Mouse (Mus musculus): ENCODE data around the gene A830005F24Rik. TPM values are rescaled to one million over a fixed set of nuclear protein-coding genes. Genes with fewer than 3 reads are reported as not detected.
A peak's percentile ranks its signal among the peaks of the same experiment; 100 is the strongest.

Gene A830005F24Rik
- polyA plus RNA-seq, 1 experiment: not detected

- no peak for TF ChIP-seq POLR2A (IDR thresholded peaks at IDR 0.05; ENCODE audit: borderline replicate concordance, low read depth, low read length)
- no peak for TF ChIP-seq CTCF (IDR thresholded peaks at IDR 0.05; ENCODE audit: low read depth, low read length)
- H3K27ac ChIP-seq (ENCODE audit: insufficient read depth, low read depth, low read length): peak overlapping the region; percentile 19; the same call in 1 of the 2 replicates
These were observed 42.6 kb downstream of the A830005F24Rik start for GRCm38 (mm10) chr13:48555976-48556375.

DNA sequence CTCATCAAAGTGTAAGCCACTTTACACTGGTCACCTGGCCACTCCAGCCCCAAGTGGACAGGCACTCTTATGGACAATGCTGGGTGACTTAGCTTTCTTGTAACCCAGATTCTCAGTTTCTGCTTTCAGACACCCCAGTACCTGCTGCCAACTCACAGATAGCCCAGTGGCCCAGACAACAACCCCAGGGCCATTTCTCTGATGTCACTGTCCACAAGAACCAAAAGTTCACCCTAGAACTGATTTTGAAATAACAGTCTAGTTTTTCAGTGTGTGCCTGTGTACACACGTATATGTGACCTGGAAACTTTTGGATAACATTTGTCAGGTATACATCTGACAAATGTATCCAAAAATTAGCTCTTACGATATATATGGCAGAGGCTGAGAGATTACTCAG, 48.1 kb downstream of the A830005F24Rik start:
- no peak overlapping the region for H3K27ac ChIP-seq (ENCODE audit: insufficient read depth, low read depth, low read length)
- TF ChIP-seq POLR2A (IDR thresholded peaks at IDR 0.05; ENCODE audit: borderline replicate concordance, low read depth, low read length) (no peak), CTCF (IDR thresholded peaks at IDR 0.05; ENCODE audit: low read depth, low read length) (no peak)
- H3K4me1 ChIP-seq (ENCODE audit: control insufficient read depth, insufficient read depth, low read length): peaks cover 11% of the 10 kb centered on the region
- H3K4me3 ChIP-seq (ENCODE audit: insufficient read depth, low read length): no peak overlapping the region

More at GRCm38 (mm10) chr13:48555976-48556375, 42.6 kb downstream of the A830005F24Rik start:
- Histone ChIP-seq H3K4me3 (ENCODE audit: insufficient read depth, low read length) (no peak overlapping the region), H3K4me1 (ENCODE audit: control insufficient read depth, insufficient read depth, low read length) (peaks cover 27% of the 10 kb centered on the region)

DNA sequence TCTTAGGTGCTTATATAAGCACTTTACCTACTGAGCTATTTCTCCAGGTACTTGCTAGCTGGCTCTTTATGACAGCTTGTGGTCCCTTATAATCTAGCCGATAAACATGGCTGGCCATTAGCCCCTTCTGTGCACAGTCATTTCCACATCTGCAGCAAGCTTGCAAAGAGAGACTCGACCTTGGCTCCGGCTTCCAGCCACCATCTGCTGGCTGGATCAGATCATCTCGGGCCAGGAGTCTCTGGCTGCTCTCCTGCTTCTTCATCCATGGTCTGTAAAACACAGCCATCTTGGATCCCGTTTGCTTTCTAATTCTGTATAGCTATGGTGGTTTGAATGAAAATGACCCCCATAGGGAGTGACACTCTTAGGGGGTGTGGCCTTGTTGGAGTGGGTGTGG, 49.0 kb downstream of the A830005F24Rik start:
- H3K4me3 ChIP-seq (ENCODE audit: insufficient read depth, low read length): no peak overlapping the region
- H3K4me1 ChIP-seq (ENCODE audit: control insufficient read depth, insufficient read depth, low read length): peaks cover 16% of the 10 kb centered on the region
- no peak for TF ChIP-seq CTCF (IDR thresholded peaks at IDR 0.05; ENCODE audit: low read depth, low read length)
- TF ChIP-seq POLR2A (IDR thresholded peaks at IDR 0.05; ENCODE audit: borderline replicate concordance, low read depth, low read length): no peak
- H3K27ac ChIP-seq (ENCODE audit: insufficient read depth, low read depth, low read length): no peak overlapping the region

Other genes starting within 250 kb of the A830005F24Rik start
- gene Zfp169, start 119 bp upstream of the A830005F24Rik start, polyA plus RNA-seq (2012; ENCODE audit: insufficient read depth, insufficient read length, missing spikeins): 10.8 and 11.0 TPM in 2 replicates
- gene Ptpdc1, start 112.1 kb downstream of the A830005F24Rik start, polyA plus RNA-seq (2012; ENCODE audit: insufficient read depth, insufficient read length, missing spikeins): 2.3 and 2.9 TPM in 2 replicates
- not detected in 2 replicates for gene Barx1, start 149.4 kb downstream of the A830005F24Rik start, polyA plus RNA-seq (2012; ENCODE audit: insufficient read depth, insufficient read length, missing spikeins)